Mouse (Mus musculus): ENCODE measurements around the gene Plvap. TPM values are rescaled to one million over a fixed set of nuclear protein-coding genes. Genes with fewer than 3 reads are reported as not detected.

The Plvap gene
- total and polyA plus RNA-seq, 2 experiments from 2014 or later = 4.0 to 6.9 TPM

DNA sequence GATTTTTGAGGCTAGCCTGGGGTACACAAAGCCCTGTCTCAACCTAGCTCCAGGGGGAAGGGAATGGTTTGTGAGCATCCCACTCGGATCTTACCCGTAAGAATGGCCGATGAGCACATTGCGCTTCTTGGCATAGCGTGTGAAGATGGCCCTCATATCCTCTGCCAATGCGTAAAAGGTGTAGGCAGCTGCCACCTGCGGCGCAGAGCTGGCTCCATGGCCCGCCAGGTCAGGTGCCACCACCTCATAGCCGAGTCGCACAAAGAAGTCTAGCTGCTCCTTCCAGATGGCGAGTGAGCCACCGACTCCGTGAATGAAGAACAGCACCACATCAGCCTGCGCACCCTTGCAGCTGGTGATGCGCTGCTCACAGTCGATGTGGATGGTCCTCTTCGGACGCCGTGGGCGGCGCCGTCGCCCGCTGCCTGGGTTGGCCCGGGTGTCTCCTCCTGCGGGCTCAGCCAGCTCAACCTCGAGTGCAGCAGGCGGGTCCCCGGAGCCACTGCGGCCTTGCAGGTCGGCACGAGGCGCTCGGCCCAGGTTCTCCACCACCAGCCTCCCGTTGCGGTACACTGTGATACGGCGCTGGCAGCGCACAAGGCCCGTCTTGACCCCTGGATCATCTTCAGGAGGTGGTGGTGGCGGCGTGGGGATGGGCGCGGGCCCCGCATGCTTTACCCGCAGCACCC lies 50.3 kb downstream of the Plvap start:
- no peak for DNase-seq
- H3K9me3 ChIP-seq (ENCODE audit: low read length) = no peaks in the 10 kb centered on the region

DNA sequence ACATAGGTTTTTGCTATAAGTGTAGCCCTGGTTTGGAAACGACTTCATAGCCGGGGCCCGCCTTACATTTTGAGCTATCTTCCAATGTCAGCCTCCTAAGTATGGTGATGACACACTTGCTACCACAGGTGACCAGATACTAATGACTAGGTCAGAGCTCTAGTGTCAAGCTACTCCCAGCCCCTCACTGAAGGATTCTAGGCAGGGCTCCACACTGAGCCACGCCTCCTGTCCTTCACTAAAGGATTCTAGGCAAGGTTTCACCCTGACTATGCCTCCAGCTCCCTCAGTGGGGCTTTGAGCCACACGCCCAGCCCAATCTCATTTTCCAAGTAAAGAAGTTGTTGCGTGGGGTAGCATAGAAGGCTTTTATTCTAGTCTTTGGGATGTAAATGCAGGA lies 50.8 kb downstream of the Plvap start:
- Histone ChIP-seq H3K9ac (no peak overlapping the region), H3K27me3 (ENCODE audit: insufficient read depth, low read length) (no peaks in the 10 kb centered on the region), H3K27ac (ENCODE audit: low read depth, low read length) (no peak overlapping the region), H3K4me2 (ENCODE audit: low read depth) (no peak overlapping the region), H3K4me1 (ENCODE audit: insufficient read depth) (peaks cover 16% of the 10 kb centered on the region), H3K4me3 (ENCODE audit: low read depth, low read length) (no peak overlapping the region), H3K9me3 (ENCODE audit: low read length) (no peaks in the 10 kb centered on the region), H3K36me3 (ENCODE audit: insufficient read depth) (peaks cover 44% of the 10 kb centered on the region)
- 92% methylated on average over 6 of the region's 6 CpGs for WGBS
- DNase-seq (no peak), ATAC-seq (no peak)
- no peak for TF ChIP-seq CTCF (IDR thresholded peaks at IDR 0.05; ENCODE audit: low read depth)

More for the DNA sequence above, 50.3 kb downstream of the Plvap start:
- 85% methylated on average over 46 of the region's 47 CpGs for whole genome bisulfite sequencing
- H3K9ac ChIP-seq = no peak overlapping the region
- H3K4me2 ChIP-seq (ENCODE audit: low read depth) = no peak overlapping the region
- H3K4me1 ChIP-seq (ENCODE audit: insufficient read depth) = peaks cover 19% of the 10 kb centered on the region
- H3K27me3 ChIP-seq (ENCODE audit: insufficient read depth, low read length) = no peaks in the 10 kb centered on the region
- no peak overlapping the region for H3K4me3 ChIP-seq (ENCODE audit: low read depth, low read length)
- no peak overlapping the region for H3K27ac ChIP-seq (ENCODE audit: low read depth, low read length)
- TF ChIP-seq CTCF (IDR thresholded peaks at IDR 0.05; ENCODE audit: low read depth) = no peak
- ATAC-seq = no peak
- peaks cover 43% of the 10 kb centered on the region for H3K36me3 ChIP-seq (ENCODE audit: insufficient read depth)

DNA sequence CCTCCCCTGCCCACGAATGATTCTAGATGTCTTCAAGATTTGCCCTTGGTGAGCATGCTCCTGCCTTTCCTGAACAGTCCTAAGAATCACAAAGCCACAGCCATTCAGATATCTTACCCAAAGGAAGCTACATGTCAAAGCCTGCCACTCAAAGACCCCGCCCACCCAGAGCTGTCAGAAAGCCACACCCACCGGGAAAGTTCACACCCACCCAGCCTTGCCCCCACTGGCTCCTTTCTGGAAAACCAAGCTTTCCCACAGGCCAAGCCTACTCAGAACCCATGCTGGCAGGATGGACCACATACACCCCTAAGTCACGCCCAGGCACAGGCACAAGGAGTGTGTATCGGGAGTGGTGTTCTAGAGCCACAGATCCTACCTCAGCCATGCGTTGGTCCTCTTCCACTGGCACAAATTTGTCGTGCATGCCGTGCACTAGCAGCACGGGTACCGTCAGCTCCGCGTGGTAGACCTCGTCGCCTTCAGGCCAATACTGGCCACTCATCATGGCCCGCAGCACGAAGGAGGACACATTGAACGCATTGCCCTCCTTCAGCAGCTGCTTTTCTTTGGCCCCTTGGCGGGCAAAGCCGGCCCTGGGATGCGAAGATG lies 53.8 kb downstream of the Plvap start:
- 88% methylated on average over 20 of the region's 20 CpGs for WGBS
- Histone ChIP-seq H3K4me1 (ENCODE audit: insufficient read depth) (peaks cover 7% of the 10 kb centered on the region; the same call in 1 of the 2 replicates), H3K27me3 (ENCODE audit: insufficient read depth, low read length) (no peaks in the 10 kb centered on the region), H3K9ac (no peak overlapping the region), H3K9me3 (ENCODE audit: low read length) (no peaks in the 10 kb centered on the region), H3K27ac (ENCODE audit: low read depth, low read length) (no peak overlapping the region), H3K4me2 (ENCODE audit: low read depth) (no peak overlapping the region), H3K36me3 (ENCODE audit: insufficient read depth) (peaks cover 44% of the 10 kb centered on the region), H3K4me3 (ENCODE audit: low read depth, low read length) (no peak overlapping the region)
- ATAC-seq (no peak), DNase-seq (no peak)
- TF ChIP-seq CTCF (IDR thresholded peaks at IDR 0.05; ENCODE audit: low read depth) = no peak

DNA sequence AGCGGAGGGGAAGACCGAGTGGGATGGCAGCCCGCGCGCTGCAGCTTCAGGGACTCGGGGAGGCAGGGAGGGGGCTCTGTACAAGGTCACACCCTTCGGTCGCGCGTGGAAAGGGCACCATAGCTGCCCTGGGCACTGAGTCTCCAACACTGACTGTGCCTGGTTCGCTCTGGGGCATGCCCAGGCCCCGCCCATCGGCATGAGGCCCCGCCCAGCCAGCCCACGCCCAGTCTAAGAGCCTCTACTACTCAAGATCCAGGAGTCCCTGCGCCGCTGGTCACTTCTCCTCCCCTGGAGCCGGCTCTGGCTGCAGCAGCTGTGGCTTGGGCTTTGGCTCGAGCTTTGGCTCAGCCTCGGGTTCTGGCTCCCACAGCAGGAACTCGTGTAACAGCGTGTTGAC lies 54.6 kb downstream of the Plvap start:
- DNase-seq = no peak
- no peak for TF ChIP-seq CTCF (IDR thresholded peaks at IDR 0.05; ENCODE audit: low read depth)
- H3K4me3 ChIP-seq (ENCODE audit: low read depth, low read length) = no peak overlapping the region
- ATAC-seq = no peak
- H3K27ac ChIP-seq (ENCODE audit: low read depth, low read length) = no peak overlapping the region
- H3K4me1 ChIP-seq (ENCODE audit: insufficient read depth) = no peaks in the 10 kb centered on the region
- no peak overlapping the region for H3K9ac ChIP-seq
- no peaks in the 10 kb centered on the region for H3K9me3 ChIP-seq (ENCODE audit: low read length)
- H3K4me2 ChIP-seq (ENCODE audit: low read depth) = no peak overlapping the region
- peaks cover 44% of the 10 kb centered on the region for H3K36me3 ChIP-seq (ENCODE audit: insufficient read depth)
- no peaks in the 10 kb centered on the region for H3K27me3 ChIP-seq (ENCODE audit: insufficient read depth, low read length)
- WGBS = 44% methylated on average over 22 of the region's 22 CpGs

DNA sequence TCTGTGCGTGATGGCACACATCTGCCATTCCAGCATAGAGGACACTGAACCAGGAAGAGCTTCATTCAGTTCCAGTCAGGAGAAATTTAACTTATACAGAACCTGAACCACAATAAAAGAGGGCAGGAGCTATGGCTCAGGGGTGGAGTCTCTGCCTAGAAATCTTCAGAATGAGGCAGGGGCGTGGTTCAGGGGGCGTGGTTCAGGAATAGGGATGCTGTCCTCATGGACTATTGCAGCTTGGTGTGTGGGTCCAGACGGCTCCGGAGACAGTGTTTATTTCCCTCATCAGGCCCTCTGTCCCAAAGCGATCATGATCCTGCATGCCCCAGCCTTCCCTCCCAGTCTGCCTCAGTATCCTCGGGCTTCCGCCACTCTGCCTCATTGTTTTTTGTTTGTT lies 56.9 kb downstream of the Plvap start:
- no peak overlapping the region for H3K4me2 ChIP-seq (ENCODE audit: low read depth)
- TF ChIP-seq CTCF (IDR thresholded peaks at IDR 0.05; ENCODE audit: low read depth) = no peak
- 88% methylated on average over 8 of the region's 8 CpGs for WGBS
- no peaks in the 10 kb centered on the region for H3K27me3 ChIP-seq (ENCODE audit: insufficient read depth, low read length)
- ATAC-seq (no peak), DNase-seq (no peak)
- no peak overlapping the region for H3K4me3 ChIP-seq (ENCODE audit: low read depth, low read length)
- no peaks in the 10 kb centered on the region for H3K4me1 ChIP-seq (ENCODE audit: insufficient read depth)
- H3K9ac ChIP-seq = no peak overlapping the region
- peaks cover 32% of the 10 kb centered on the region for H3K36me3 ChIP-seq (ENCODE audit: insufficient read depth)
- no peak overlapping the region for H3K27ac ChIP-seq (ENCODE audit: low read depth, low read length)
- no peaks in the 10 kb centered on the region for H3K9me3 ChIP-seq (ENCODE audit: low read length)

DNA sequence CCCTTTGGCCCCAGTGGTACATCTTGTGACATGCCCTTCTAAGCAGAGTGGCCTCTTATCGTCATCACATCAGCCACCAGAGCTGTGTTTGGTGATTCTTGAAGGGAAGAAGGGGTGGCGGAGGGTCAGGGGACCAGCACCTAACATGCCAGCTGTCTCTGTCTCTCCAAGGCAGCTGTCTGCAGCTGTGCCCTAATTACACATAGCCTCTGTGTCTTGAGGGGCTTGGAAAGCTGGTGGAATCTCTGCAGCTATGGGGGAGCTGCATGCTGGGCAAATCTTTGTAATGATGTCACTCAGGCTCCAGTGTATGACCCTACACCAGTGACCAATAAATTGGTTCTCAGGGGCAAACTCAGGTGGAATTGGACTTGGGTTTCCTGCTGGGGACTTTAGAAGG lies 58.9 kb downstream of the Plvap start:
- DNase-seq (no peak), ATAC-seq (no peak)
- Histone ChIP-seq H3K27ac (ENCODE audit: low read depth, low read length) (no peak overlapping the region), H3K27me3 (ENCODE audit: insufficient read depth, low read length) (no peaks in the 10 kb centered on the region), H3K4me1 (ENCODE audit: insufficient read depth) (no peaks in the 10 kb centered on the region), H3K36me3 (ENCODE audit: insufficient read depth) (peaks cover 14% of the 10 kb centered on the region), H3K4me2 (ENCODE audit: low read depth) (no peak overlapping the region), H3K9ac (no peak overlapping the region), H3K4me3 (ENCODE audit: low read depth, low read length) (no peak overlapping the region), H3K9me3 (ENCODE audit: low read length) (no peaks in the 10 kb centered on the region)
- WGBS = 88% methylated on average over 2 of the region's 2 CpGs
- TF ChIP-seq CTCF (IDR thresholded peaks at IDR 0.05; ENCODE audit: low read depth) = no peak

DNA sequence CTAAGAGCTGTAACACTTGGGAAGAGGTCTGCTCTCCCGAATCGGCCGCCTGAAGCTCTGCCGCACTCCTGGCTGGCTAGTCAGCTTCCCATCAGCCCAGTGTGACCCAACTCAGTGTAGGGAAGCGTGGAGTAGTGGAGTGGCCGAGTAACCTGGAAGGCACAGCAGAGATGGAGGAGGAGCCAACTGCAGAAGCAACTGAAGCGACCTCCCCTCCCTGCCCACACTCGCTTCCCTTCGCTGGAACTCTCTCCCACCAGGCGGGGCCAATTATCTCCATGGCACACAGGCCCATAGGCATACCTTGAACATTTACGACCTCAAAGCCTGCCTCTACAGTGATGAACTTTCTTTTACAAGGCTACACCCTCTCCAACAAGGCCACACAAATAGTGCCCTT lies 59.8 kb downstream of the Plvap start:
- Histone ChIP-seq H3K27me3 (ENCODE audit: insufficient read depth, low read length) (no peaks in the 10 kb centered on the region), H3K4me3 (ENCODE audit: low read depth, low read length) (no peak overlapping the region), H3K9me3 (ENCODE audit: low read length) (no peaks in the 10 kb centered on the region), H3K4me1 (ENCODE audit: insufficient read depth) (no peaks in the 10 kb centered on the region), H3K36me3 (ENCODE audit: insufficient read depth) (peaks cover 6% of the 10 kb centered on the region), H3K9ac (no peak overlapping the region), H3K27ac (ENCODE audit: low read depth, low read length) (no peak overlapping the region), H3K4me2 (ENCODE audit: low read depth) (no peak overlapping the region)
- no peak for DNase-seq
- TF ChIP-seq CTCF (IDR thresholded peaks at IDR 0.05; ENCODE audit: low read depth) = no peak
- 57% methylated on average over 11 of the region's 11 CpGs for WGBS
- ATAC-seq = no peak

Data from forebrain, postnatal 0 days (tissue).